Mouse (Mus musculus) embryonic facial prominence, embryonic 11.5 days (tissue): Measurements from ENCODE around the gene Rcsd1. TPM values are rescaled to one million over a fixed set of nuclear protein-coding genes. Genes with fewer than 3 reads are reported as not detected.

Experiments
- ATAC-seq: fragments of 200-750 bp; cut with Nextera tagmentation; replicated peaks from 2 replicates; pipeline ENCODE4 v1.8.0; 2017; ENCODE audit warnings: low read depth; ENCODE audit not compliant: insufficient number of reproducible peaks, low FRiP score, low TSS enrichment
- DNase-seq: peaks from one replicate; pipeline ENCODE4 v3.0.0-alpha.2; 2015; ENCODE audit warnings: low spot score
- H3K27ac ChIP-seq: fragments of 300-500 bp; sonication (generic); replicated peaks from 2 replicates; pipeline ENCODE4 v1.5.1; 2014; ENCODE audit warnings: mild to moderate bottlenecking, low read depth, low read length, control low read depth
- H3K27me3 ChIP-seq: fragments of 300-500 bp; sonication (generic); 2 replicates; pipeline ENCODE4 v1.6.1; 2014; ENCODE audit warnings: mild to moderate bottlenecking, low read length, moderate library complexity, mixed read lengths; ENCODE audit not compliant: control insufficient read depth, insufficient read depth
- H3K36me3 ChIP-seq: fragments of 300-500 bp; sonication (generic); replicated peaks from 2 replicates; pipeline ENCODE4 v1.6.1; 2014; ENCODE audit warnings: low read depth, mild to moderate bottlenecking, low read length, moderate library complexity, mixed read lengths; ENCODE audit not compliant: control insufficient read depth, insufficient read depth
- H3K4me1 ChIP-seq: fragments of 300-500 bp; sonication (generic); 2 replicates; pipeline ENCODE4 v1.6.1; 2014; ENCODE audit warnings: low read length, mixed read lengths; ENCODE audit not compliant: control insufficient read depth, insufficient read depth
- H3K4me2 ChIP-seq: fragments of 300-500 bp; sonication (generic); 2 replicates; pipeline ENCODE4 v1.6.1; 2014; ENCODE audit warnings: low read depth, mild to moderate bottlenecking, control low read depth, low read length, moderate library complexity
- H3K4me3 ChIP-seq: fragments of 300-500 bp; sonication (generic); 2 replicates; pipeline ENCODE4 v1.5.1; 2014; ENCODE audit warnings: low read depth, low read length, control low read depth
- H3K9ac ChIP-seq: fragments of 300-500 bp; sonication (generic); replicated peaks from 2 replicates; pipeline ENCODE4 v1.6.1; 2014; ENCODE audit warnings: mild to moderate bottlenecking, control low read depth, low read length
- H3K9me3 ChIP-seq: fragments of 300-500 bp; sonication (generic); replicated peaks from 2 replicates; pipeline ENCODE4 v1.6.1; 2016; ENCODE audit warnings: mild to moderate bottlenecking, low read length, inconsistent platforms, mixed read lengths; ENCODE audit not compliant: control insufficient read depth
- WGBS: fragments of 180-500 bp; shearing (Covaris S2); extraction: QIAGEN DNeasy Blood & Tissue Kit; methylation state at CpG from one replicate; pipeline ENCODE4 v1.1.7; 2014; 5-methylcytosine and 5-hydroxymethylcytosine counted together
- polyA plus RNA-seq: library from polyadenylated mRNA; unstranded; fragments of >200 nt; fragmentation: Nextera tagmentation; extraction: Ambion mirVana; gene quantifications from 2 replicates; pipeline ENCODE4 v1.2.1, GENCODE M21; 2014

The Rcsd1 gene
- polyA plus RNA-seq, 1 experiment from 2014 or later: 8.3 TPM

DNA sequence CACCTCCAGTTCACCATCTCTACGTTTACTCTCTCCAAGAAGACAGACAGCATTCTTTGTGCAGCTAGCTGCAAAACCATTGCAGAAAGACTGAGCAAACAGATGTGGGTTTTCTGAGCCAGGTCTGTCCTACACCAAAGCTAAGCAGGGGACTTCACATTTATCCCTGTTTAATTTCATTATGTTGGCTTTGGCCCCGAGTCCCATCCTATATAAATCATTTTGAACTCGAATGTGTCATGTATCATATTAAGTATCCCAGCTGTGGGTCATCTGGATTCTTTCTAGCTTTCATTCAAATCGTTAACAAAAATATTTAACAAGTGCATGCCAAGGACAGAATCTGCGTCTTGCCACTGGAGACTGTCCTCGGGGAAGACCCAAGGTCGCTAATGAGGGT lies 15.7 kb downstream of the Rcsd1 start:
- H3K4me1 ChIP-seq: peaks cover 3% of the 10 kb centered on the region; the same call in 1 of the 2 replicates
- DNase-seq (no peak), ATAC-seq (no peak)
- H3K4me2 ChIP-seq: no peak overlapping the region
- H3K36me3 ChIP-seq: no peaks in the 10 kb centered on the region
- no peaks in the 10 kb centered on the region for H3K9me3 ChIP-seq
- H3K9ac ChIP-seq: no peak overlapping the region
- no peak overlapping the region for H3K27ac ChIP-seq
- H3K4me3 ChIP-seq: no peak overlapping the region
- 55% methylated on average over 7 of the region's 7 CpGs for WGBS
- no peaks in the 10 kb centered on the region for H3K27me3 ChIP-seq

DNA sequence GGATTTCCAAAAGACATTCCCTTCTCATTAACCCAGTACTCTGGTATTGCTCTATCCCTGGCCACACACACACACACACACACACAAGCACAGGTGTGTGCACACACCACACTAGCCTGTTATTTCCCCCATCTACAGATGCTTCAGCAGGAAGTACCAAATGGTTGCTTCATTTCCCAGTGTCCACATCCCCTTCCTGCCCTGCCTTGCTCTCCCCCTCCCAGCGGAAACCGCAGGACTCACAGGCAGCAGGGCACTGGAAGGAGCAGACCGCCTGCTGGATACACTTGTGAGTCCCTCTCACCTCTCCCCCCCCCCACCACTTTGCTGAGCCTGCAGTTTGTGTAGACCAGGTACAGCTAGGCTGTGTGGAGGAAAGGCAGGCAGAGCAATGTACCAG lies 18.0 kb downstream of the Rcsd1 start:
- no peak for ATAC-seq

DNA sequence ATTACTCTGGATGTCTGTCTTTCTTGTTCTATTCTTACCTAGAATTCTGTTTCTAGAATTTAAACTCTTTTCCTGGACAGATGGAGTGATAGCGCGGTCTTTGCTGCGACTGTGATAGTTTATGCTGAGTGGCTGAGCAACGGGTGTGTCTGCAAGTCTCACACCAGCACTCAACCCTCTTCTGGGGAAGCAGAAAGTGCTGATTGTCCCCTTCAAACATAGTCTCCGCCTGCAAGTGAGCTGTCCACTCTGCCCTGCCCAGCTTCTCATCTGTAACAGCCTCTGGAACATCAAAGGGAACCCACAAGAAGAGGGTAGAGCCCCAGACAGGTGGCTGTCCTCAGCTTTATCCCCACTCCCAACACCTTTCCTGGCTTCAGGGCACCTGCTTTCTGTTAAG lies 19.7 kb downstream of the Rcsd1 start:
- Histone ChIP-seq H3K4me1 (peaks cover 3% of the 10 kb centered on the region), H3K9ac (no peak overlapping the region), H3K4me3 (no peak overlapping the region), H3K36me3 (no peaks in the 10 kb centered on the region), H3K27ac (no peak overlapping the region), H3K27me3 (no peaks in the 10 kb centered on the region), H3K9me3 (no peaks in the 10 kb centered on the region), H3K4me2 (no peak overlapping the region)
- no peak for DNase-seq
- no peak for ATAC-seq
- 77% methylated on average over 5 of the region's 5 CpGs for WGBS

More for the DNA sequence above, 18.0 kb downstream of the Rcsd1 start:
- Histone ChIP-seq H3K9ac (no peak overlapping the region), H3K27ac (no peak overlapping the region), H3K4me3 (no peak overlapping the region), H3K9me3 (no peaks in the 10 kb centered on the region), H3K27me3 (no peaks in the 10 kb centered on the region), H3K36me3 (no peaks in the 10 kb centered on the region), H3K4me1 (peaks cover 3% of the 10 kb centered on the region; the same call in 1 of the 2 replicates), H3K4me2 (no peak overlapping the region)
- DNase-seq: no peak
- 5% methylated on average over 3 of the region's 3 CpGs for whole genome bisulfite sequencing

- H3K27me3 ChIP-seq: no peaks in the 10 kb centered on the region
- 86% methylated on average over 2 of the region's 2 CpGs for WGBS
- H3K9me3 ChIP-seq: no peaks in the 10 kb centered on the region
Measured at GRCm38 (mm10) chr1:165687861-165688260, 21.7 kb downstream of the Rcsd1 start.

GRCm38 (mm10) chr1:165686963-165687362 lies 22.6 kb downstream of the Rcsd1 start:
- DNase-seq: no peak
- ATAC-seq: no peak
- H3K4me3 ChIP-seq: no peak overlapping the region
- no peak overlapping the region for H3K9ac ChIP-seq
- H3K9me3 ChIP-seq: no peaks in the 10 kb centered on the region
- H3K4me1 ChIP-seq: no peaks in the 10 kb centered on the region; the same call in 1 of the 2 replicates
- H3K27ac ChIP-seq: no peak overlapping the region
- no peaks in the 10 kb centered on the region for H3K27me3 ChIP-seq
- WGBS: 70% methylated on average over 8 of the region's 8 CpGs
- H3K36me3 ChIP-seq: no peaks in the 10 kb centered on the region
- no peak overlapping the region for H3K4me2 ChIP-seq

More at GRCm38 (mm10) chr1:165687861-165688260, 21.7 kb downstream of the Rcsd1 start:
- Histone ChIP-seq H3K4me1 (no peaks in the 10 kb centered on the region; the same call in 1 of the 2 replicates), H3K36me3 (no peaks in the 10 kb centered on the region), H3K4me3 (no peak overlapping the region), H3K4me2 (no peak overlapping the region), H3K27ac (no peak overlapping the region), H3K9ac (no peak overlapping the region)
- ATAC-seq (no peak), DNase-seq (no peak)

DNA sequence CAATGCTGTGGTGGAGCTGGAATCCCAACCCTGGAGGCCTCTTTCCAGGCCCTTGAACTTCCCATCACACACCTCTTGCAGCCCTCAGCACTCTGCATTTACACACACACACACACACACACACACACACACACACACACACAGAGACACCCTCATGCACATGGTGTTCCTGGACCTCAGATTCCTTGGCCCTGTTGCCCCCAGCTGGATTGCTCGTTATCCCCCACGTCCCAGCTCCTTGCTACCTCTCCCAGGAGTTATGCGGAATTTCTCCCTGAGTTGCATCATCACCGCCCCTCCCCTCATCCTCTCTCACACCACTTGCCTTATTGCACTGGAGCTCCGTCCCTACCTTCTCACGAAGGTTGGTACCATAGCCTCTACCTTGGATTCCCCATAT lies 23.2 kb downstream of the Rcsd1 start:
- no peak overlapping the region for H3K4me3 ChIP-seq

GRCm38 (mm10) chr1:165684261-165685203 lies 25.0 kb downstream of the Rcsd1 start:
- no peaks in the 10 kb centered on the region for H3K36me3 ChIP-seq
- H3K27ac ChIP-seq: no peak overlapping the region
- no peaks in the 10 kb centered on the region; the same call in none of the 2 replicates for H3K4me1 ChIP-seq
- no peak overlapping the region for H3K4me2 ChIP-seq
- DNase-seq (no peak), ATAC-seq (no peak)
- no peak overlapping the region for H3K9ac ChIP-seq
- H3K27me3 ChIP-seq: no peaks in the 10 kb centered on the region
- 33% methylated on average over 15 of the region's 15 CpGs for WGBS
- no peak overlapping the region for H3K4me3 ChIP-seq
- H3K9me3 ChIP-seq: no peaks in the 10 kb centered on the region

More for the DNA sequence above, 23.2 kb downstream of the Rcsd1 start:
- H3K9me3 ChIP-seq: no peaks in the 10 kb centered on the region
- ATAC-seq: no peak
- H3K4me1 ChIP-seq: no peaks in the 10 kb centered on the region; the same call in none of the 2 replicates
- no peak overlapping the region for H3K4me2 ChIP-seq
- no peaks in the 10 kb centered on the region for H3K36me3 ChIP-seq
- H3K27me3 ChIP-seq: no peaks in the 10 kb centered on the region
- 49% methylated on average over 6 of the region's 6 CpGs for WGBS
- no peak overlapping the region for H3K9ac ChIP-seq
- DNase-seq: no peak
- H3K27ac ChIP-seq: no peak overlapping the region
